Mouse (Mus musculus): ENCODE data around the gene Usp46. TPM values are rescaled to one million over a fixed set of nuclear protein-coding genes. Genes with fewer than 3 reads are reported as not detected.

The Usp46 gene
- total and polyA plus RNA-seq, 3 experiments: 14.5 to 23.6 TPM; not detected in 1

DNA sequence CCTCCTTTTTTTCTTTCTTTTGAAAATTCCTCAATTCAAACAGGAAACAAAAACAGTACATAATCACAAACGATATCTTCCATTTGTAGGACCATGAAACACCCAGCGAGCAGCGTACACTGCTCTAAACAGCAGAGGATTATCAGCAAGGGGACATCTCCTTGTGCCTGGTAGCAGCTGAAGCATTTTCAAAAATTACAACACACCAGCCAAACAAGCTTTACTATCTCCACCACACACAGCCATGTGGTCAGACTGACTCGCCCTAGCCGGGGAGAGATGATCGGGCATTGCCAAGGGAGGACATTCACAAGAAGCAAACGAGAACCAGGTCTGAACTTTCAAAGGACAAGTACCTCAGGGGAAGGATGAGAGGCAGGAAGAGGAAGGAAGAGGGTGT, 3.4 kb downstream of the Usp46 start:
- DNase-seq (ENCODE audit: low read depth, low spot score): peak; percentile 88

DNA sequence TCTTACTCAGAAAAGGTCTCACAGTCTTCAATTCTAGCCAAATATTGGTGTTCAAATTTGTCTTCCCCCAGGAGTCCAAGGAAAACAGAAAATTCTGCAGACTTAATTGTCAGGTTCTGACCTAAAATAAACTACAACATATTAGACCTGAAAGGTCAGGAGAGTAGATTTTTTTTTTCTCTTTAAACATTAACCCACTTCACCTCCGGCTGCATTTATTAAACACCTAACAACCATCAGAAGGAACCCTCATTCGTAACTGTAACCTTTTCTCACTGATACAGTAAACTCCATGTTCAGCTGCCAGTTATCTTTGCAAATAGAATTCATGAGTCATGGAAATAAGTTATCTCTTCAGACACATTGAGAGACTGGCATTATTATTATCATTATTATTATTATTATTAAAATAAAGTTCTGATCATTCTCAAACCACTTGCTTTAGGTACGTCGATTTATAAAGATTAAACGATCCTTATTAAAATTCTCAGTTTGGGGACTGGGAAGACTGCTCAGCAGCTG, 4.9 kb downstream of the Usp46 start:
- peak; percentile 68 for DNase-seq (ENCODE audit: low read depth, low spot score)
- Histone ChIP-seq H3K4me3 (ENCODE audit: control insufficient read depth in 1 of 2, insufficient read depth in 1 of 2, low read depth in 2 of 2, low read length in 2 of 2) (0 out of 4 replicates have a peak overlapping the region, but pooled peaks of 1 of the 2 experiments have one; percentile 1), H3K4me1 (ENCODE audit: control insufficient read depth in 1 of 2, insufficient read depth in 2 of 2, low read length in 2 of 2) (peaks cover 18 to 46% of the 10 kb centered on the region in 2 experiments), H3K36me3 (ENCODE audit: control insufficient read depth in 1 of 2, insufficient read depth in 2 of 2, low read length in 2 of 2) (peaks cover 0 to 43% of the 10 kb centered on the region in 2 experiments; a peak in 2 of 4 replicates), H3K79me2 (ENCODE audit: control insufficient read depth, insufficient read depth, low read length, poor library complexity) (peaks cover 36% of the 10 kb centered on the region), H3K27ac (ENCODE audit: control insufficient read depth, low read depth, low read length) (peak overlapping the region; percentile 99), H3K9ac (ENCODE audit: control insufficient read depth, low read depth, low read length, poor library complexity, severe bottlenecking) (peak overlapping the region; percentile 53), H3K9me3 (replicated peaks; ENCODE audit: insufficient read depth, low read length) (no peaks in the 10 kb centered on the region), H3K27me3 (ENCODE audit: control insufficient read depth in 1 of 2, insufficient read depth in 2 of 2, low read length in 2 of 2) (no peaks in the 10 kb centered on the region)
- TF ChIP-seq CHD1 (IDR thresholded peaks at IDR 0.05; ENCODE audit: low read depth, low read length) (no peak), MYC (IDR thresholded peaks at IDR 0.05; ENCODE audit: low read depth, low read length) (0 out of 2 replicates have a peak, but pooled peaks have one; percentile 34), CHD2 (IDR thresholded peaks at IDR 0.05; ENCODE audit: low read length) (no peak), RCOR1 (IDR thresholded peaks at IDR 0.05; ENCODE audit: low read depth, low read length) (peak; percentile 65; the same call in 1 of the 2 replicates), MAFK (IDR thresholded peaks at IDR 0.05; ENCODE audit: borderline replicate concordance, low read depth, low read length) (peak; percentile 71; the same call in 1 of the 2 replicates), ETS1 (IDR thresholded peaks at IDR 0.05; ENCODE audit: low read depth, low read length) (peak; percentile 97), MYB (IDR thresholded peaks at IDR 0.05; ENCODE audit: low read depth, low read length) (no peak), ZNF384 (IDR thresholded peaks at IDR 0.05; ENCODE audit: low read depth, low read length) (peak; percentile 37; the same call in 1 of the 2 replicates), CTCF (IDR thresholded peaks at IDR 0.05 in 2 of 3, conservative IDR thresholded peaks at IDR 0.05 in 1 of 3; ENCODE audit: control insufficient read depth in 1 of 3, insufficient read depth in 1 of 3, low read depth in 2 of 3, low read length in 3 of 3, poor library complexity in 1 of 3, severe bottlenecking in 1 of 3) (no peak), TCF12 (IDR thresholded peaks at IDR 0.05; ENCODE audit: low read depth, low read length) (peak; percentile 94), EP300 (IDR thresholded peaks at IDR 0.05; ENCODE audit: low read depth in 1 of 2, low read length in 2 of 2) (peak; percentile 87 to 94), KAT2A (conservative IDR thresholded peaks at IDR 0.05; ENCODE audit: low read depth, low read length) (no peak), TAL1 (IDR thresholded peaks at IDR 0.05; ENCODE audit: low read length) (peak; percentile 76), GATA1 (IDR thresholded peaks at IDR 0.05; ENCODE audit: low read depth, low read length) (peak; percentile 91), MXI1 (IDR thresholded peaks at IDR 0.05; ENCODE audit: low read depth, low read length) (no peak), NELFE (IDR thresholded peaks at IDR 0.05; ENCODE audit: low read depth, low read length) (no peak), SIN3A (IDR thresholded peaks at IDR 0.05; ENCODE audit: low read length) (peak; percentile 70)

More for the DNA sequence above, 3.4 kb downstream of the Usp46 start:
- H3K4me3 ChIP-seq (ENCODE audit: control insufficient read depth in 1 of 2, insufficient read depth in 1 of 2, low read depth in 2 of 2, low read length in 2 of 2): peak overlapping the region; percentile 37 to 50
- no peaks in the 10 kb centered on the region for H3K27me3 ChIP-seq (ENCODE audit: control insufficient read depth in 1 of 2, insufficient read depth in 2 of 2, low read length in 2 of 2)
- peak overlapping the region; percentile 99 for H3K27ac ChIP-seq (ENCODE audit: control insufficient read depth, low read depth, low read length)
- peak overlapping the region; percentile 52 for H3K9ac ChIP-seq (ENCODE audit: control insufficient read depth, low read depth, low read length, poor library complexity, severe bottlenecking)
- H3K79me2 ChIP-seq (ENCODE audit: control insufficient read depth, insufficient read depth, low read length, poor library complexity): peaks cover 33% of the 10 kb centered on the region
- TF ChIP-seq MAX (IDR thresholded peaks at IDR 0.05; ENCODE audit: low read length): peak; percentile 66; the same call in 1 of the 2 replicates
- peak; percentile 89 for TF ChIP-seq TAL1 (IDR thresholded peaks at IDR 0.05; ENCODE audit: low read length)
- peak; percentile 78 for TF ChIP-seq MXI1 (IDR thresholded peaks at IDR 0.05; ENCODE audit: low read depth, low read length)
- TF ChIP-seq TBP (IDR thresholded peaks at IDR 0.05; ENCODE audit: low read depth, low read length): 0 out of 2 replicates have a peak, but pooled peaks have one; percentile 61
- TF ChIP-seq TCF12 (IDR thresholded peaks at IDR 0.05; ENCODE audit: low read depth, low read length): peak; percentile 87
- no peak for TF ChIP-seq MEF2A (IDR thresholded peaks at IDR 0.05; ENCODE audit: extremely low read depth, insufficient replicate concordance, low read depth, low read length, poor library complexity, severe bottlenecking)
- no peak for TF ChIP-seq JUND (IDR thresholded peaks at IDR 0.05; ENCODE audit: low read depth, low read length)
- TF ChIP-seq EP300 (IDR thresholded peaks at IDR 0.05; ENCODE audit: low read depth in 1 of 2, low read length in 2 of 2): peak; percentile 76 to 88
- TF ChIP-seq GATA1 (IDR thresholded peaks at IDR 0.05; ENCODE audit: low read depth, low read length): peak; percentile 80
- TF ChIP-seq ZMIZ1 (IDR thresholded peaks at IDR 0.05; ENCODE audit: low read depth, low read length): no peak
- 0 out of 2 replicates have a peak, but pooled peaks have one; percentile 31 for TF ChIP-seq ZNF384 (IDR thresholded peaks at IDR 0.05; ENCODE audit: low read depth, low read length)
- TF ChIP-seq SIN3A (IDR thresholded peaks at IDR 0.05; ENCODE audit: low read length): peak; percentile 69
- peak; percentile 82 for TF ChIP-seq MYC (IDR thresholded peaks at IDR 0.05; ENCODE audit: low read depth, low read length)
- TF ChIP-seq ETS1 (IDR thresholded peaks at IDR 0.05; ENCODE audit: low read depth, low read length): peak; percentile 93
- H3K36me3 ChIP-seq (ENCODE audit: control insufficient read depth in 1 of 2, insufficient read depth in 2 of 2, low read length in 2 of 2): peaks cover 0 to 50% of the 10 kb centered on the region in 2 experiments; a peak in 2 of 4 replicates
- no peaks in the 10 kb centered on the region for H3K9me3 ChIP-seq (replicated peaks; ENCODE audit: insufficient read depth, low read length)
- H3K4me1 ChIP-seq (ENCODE audit: control insufficient read depth in 1 of 2, insufficient read depth in 2 of 2, low read length in 2 of 2): peaks cover 21 to 49% of the 10 kb centered on the region in 2 experiments

Data from MEL (cell line).